Mouse (Mus musculus) layer of hippocampus, adult 2 months (tissue): Measurements from ENCODE around the gene Ttc30a1. TPM values are rescaled to one million over a fixed set of nuclear protein-coding genes. Genes with fewer than 3 reads are reported as not detected.
"Not testable (repeated sequence)": the region's sequence is repeated elsewhere in the genome, so short reads cannot be mapped to it uniquely, and the experiment has no call there.

Source experiments
- DNase-seq, 2 experiments: peaks; one replicate each; pipeline ENCODE4 v3.0.0; 2022; ENCODE audit warnings: low spot score in 2 of 2
- H3K27ac ChIP-seq: fragments of 200-600 bp; 2 replicates; pipeline ENCODE4 v1.8.1; 2022
- H3K4me3 ChIP-seq: fragments of 200-600 bp; 2 replicates; pipeline ENCODE4 v1.8.1; 2022; ENCODE audit warnings: mild to moderate bottlenecking
- CTCF ChIP-seq: fragments of 200-600 bp; conservative IDR thresholded peaks from 2 replicates; pipeline ENCODE4 v1.8.1; 2022; ENCODE audit warnings: antibody characterized with exemption, mild to moderate bottlenecking, moderate library complexity
- total RNA-seq, 2 experiments: library from RNA; stranded (reverse); gene quantifications; 2 replicates each; pipeline ENCODE4 v1.2.3; 2021

Ttc30a1 gene
- total RNA-seq, 2 experiments from 2014 or later = 3.3 to 3.7 TPM

GRCm38 (mm10) chr2:75994841-75995240, 13.1 kb upstream of the Ttc30a1 start:
- no peak overlapping the region for H3K4me3 ChIP-seq
- no peak for TF ChIP-seq CTCF
- DNase-seq = no peak
- H3K27ac ChIP-seq = no peak overlapping the region

- H3K27ac ChIP-seq = no peak overlapping the region
- H3K4me3 ChIP-seq = no peak overlapping the region
- TF ChIP-seq CTCF = no peak
- DNase-seq = no peak
These were observed 9.9 kb upstream of the Ttc30a1 start for GRCm38 (mm10) chr2:75991581-75992205.

GRCm38 (mm10) chr2:75990885-75991539, 9.2 kb upstream of the Ttc30a1 start:
- Histone ChIP-seq H3K27ac (no peak overlapping the region), H3K4me3 (no peak overlapping the region)
- peak; percentile 53 to 64 for DNase-seq
- peak; percentile 82 for TF ChIP-seq CTCF

GRCm38 (mm10) chr2:75989694-75990093, 7.9 kb upstream of the Ttc30a1 start:
- H3K4me3 ChIP-seq = no peak overlapping the region
- TF ChIP-seq CTCF = no peak
- DNase-seq = no peak
- no peak overlapping the region for H3K27ac ChIP-seq

DNA sequence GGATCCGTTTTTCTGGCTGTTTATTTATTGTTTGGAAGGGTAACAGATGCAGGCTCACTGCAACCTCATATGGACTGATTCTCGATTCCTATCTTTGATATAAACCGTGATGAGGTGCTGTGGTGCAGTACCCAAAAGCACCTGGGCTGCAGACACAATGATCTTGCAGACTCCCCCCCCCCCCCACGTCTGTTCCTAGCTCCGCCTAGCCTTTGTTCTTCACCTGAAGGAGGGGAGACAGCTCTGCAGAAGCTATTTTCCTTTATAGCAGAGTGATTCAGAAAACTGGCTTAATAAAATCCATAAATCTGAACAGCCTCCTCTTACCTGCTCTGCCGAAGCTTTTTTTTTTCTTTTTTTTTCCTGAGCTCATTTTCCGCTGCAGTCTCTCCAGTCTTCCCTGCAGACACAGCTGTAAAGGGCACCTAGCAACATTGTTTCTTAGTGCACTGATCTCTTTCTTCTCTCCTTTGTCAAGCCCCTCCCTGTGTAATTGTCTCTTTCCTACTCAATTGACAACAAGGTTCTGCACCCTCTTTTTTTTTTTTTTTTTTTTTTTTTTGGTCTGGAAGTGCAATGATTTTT, 7.1 kb upstream of the Ttc30a1 start:
- no peak overlapping the region; the same call in 1 of the 2 replicates for H3K4me3 ChIP-seq
- no peak for DNase-seq
- peak; percentile 10; the same call in 1 of the 2 replicates for TF ChIP-seq CTCF
- peak overlapping the region; percentile 73; the same call in 1 of the 2 replicates for H3K27ac ChIP-seq

DNA sequence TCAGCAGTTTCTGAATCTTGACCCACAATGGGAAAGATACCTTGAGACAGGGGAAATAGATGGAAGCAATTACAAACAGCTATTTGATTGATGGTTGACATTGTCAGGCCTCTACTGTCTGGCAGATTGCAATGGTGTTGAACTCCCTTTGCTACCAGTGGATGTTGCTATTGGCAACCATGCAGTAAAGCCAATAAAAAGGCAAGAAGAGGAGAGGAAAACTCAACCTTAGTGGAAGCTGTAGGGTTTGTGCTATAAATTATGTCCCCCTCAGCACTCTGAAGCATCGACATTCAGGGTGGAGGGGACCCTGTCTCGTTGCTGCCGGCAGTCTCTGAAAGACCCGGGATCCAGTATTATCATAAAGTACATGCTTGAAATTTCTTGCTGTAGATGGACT, 6.6 kb upstream of the Ttc30a1 start:
- no peak overlapping the region; the same call in 1 of the 2 replicates for H3K4me3 ChIP-seq
- H3K27ac ChIP-seq = peak overlapping the region; percentile 73; the same call in 1 of the 2 replicates
- DNase-seq = no peak
- TF ChIP-seq CTCF = no peak

DNA sequence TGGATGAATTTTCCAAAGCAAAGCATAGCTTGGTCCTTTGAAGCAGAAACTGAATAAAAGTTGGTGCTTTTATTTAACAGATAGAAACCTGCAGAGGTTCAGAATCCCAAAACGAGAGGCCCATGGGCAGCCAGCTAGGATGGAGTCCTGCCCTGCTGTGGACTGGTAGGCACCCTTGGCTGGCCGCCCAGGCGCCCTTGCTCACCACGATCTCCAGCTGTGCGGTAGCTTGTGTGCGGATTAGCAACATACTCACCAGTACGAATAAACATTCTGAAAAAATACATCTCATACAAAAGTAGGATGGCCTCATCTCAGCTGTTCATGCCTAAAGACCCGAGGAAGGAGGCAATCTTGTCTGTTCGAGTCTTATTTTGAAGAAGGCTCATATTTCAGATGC, 6.0 kb upstream of the Ttc30a1 start:
- TF ChIP-seq CTCF = no peak
- H3K4me3 ChIP-seq = no peak overlapping the region
- no peak for DNase-seq
- H3K27ac ChIP-seq = 0 out of 2 replicates have a peak overlapping the region, but pooled peaks have one; percentile 73

DNA sequence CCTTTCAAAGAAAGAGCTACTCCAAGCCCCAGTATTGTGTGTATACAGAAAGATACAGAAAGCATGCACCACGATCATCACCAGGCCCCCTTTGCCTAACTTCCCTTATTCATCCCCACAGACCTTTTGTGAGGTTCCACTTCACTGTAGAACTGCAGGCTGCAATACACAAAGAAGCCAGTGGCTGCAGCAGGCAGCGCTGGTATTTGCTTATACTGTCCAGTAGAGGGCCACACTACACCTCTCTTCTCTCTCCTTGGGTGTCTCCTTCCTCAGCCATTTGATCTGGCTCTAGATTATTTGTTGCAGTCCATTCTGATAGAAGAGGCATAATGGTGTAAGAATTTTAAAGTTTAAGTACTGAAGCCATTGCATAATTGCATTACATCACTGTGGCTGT, 3.4 kb upstream of the Ttc30a1 start:
- TF ChIP-seq CTCF = peak; percentile 99; the same call in 1 of the 2 replicates
- DNase-seq = peak; percentile 65 to 81
- Histone ChIP-seq H3K4me3 (no peak overlapping the region), H3K27ac (no peak overlapping the region)

DNA sequence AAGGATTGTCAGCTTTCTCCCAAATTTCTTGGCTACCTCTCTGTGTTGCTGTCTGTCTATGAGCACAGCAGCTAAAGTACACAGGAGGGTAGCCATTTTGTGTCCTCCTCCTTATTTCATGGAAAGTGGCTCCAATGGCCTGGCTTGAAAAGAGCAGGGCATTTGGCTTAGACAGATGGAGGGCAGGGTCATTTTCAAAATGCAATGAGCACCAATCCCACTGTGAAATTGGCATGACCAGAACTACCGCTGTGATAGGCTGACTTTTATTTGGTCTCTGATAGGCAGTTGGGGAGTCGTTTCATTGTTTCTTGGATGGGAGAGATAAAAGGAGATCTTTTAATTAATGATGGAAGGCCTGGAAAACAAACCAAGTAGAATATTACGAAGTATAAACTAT, 2.1 kb upstream of the Ttc30a1 start:
- DNase-seq = no peak
- no peak for TF ChIP-seq CTCF
- Histone ChIP-seq H3K4me3 (no peak overlapping the region), H3K27ac (no peak overlapping the region)

GRCm38 (mm10) chr2:75983091-75983490, 1.3 kb upstream of the Ttc30a1 start:
- TF ChIP-seq CTCF = no peak
- H3K27ac ChIP-seq = no peak overlapping the region
- H3K4me3 ChIP-seq = no peak overlapping the region
- no peak for DNase-seq

DNA sequence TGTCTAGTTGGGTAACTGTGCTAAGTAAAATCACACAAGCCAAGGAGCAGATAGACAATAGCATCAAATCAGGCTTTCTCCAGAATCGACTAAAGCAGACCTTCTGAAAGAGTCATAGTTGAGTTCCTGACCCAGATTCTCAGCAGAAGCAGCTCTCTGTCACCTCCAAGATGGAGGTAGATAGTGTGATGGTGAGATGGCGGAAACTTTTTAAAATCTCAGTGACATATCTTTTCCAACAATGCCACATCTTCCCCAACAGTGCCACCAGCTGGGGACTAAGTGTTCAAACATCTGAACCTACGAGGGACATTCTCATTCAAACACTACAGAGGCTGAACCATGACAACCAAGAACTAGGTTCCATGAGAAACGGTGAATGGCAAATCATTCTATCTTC, 859 bp upstream of the Ttc30a1 start:
- Histone ChIP-seq H3K4me3 (no peak overlapping the region), H3K27ac (no peak overlapping the region)
- DNase-seq = no peak
- no peak; the same call in 1 of the 2 replicates for TF ChIP-seq CTCF

DNA sequence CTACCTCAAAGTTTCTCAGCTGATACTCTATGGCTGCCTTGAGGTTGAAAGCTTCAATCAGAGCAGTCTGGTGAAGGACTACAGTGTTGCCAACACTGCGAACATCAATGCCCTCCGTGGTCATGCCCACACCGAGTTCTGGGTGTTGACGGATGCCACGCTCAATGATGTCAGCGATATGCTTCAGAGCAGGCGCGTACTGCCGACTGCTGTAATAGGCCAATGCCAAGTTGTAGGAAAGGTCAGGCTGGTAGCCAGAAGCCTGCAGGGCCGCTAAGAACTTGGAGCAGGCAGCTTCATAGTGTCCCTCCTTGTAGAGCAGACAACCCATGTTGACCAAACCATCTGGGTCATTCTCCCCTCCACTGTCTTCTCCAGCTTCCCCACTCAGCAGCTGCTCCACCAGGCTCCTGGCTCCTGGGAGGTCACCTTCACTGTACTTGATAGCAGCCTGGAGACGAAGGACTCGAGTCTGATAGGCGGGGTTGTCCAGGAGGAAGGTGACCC, 781 bp downstream of the Ttc30a1 start:
- H3K4me3 ChIP-seq = peak overlapping the region; percentile 72; the same call in 1 of the 2 replicates
- H3K27ac ChIP-seq, DNase-seq: not testable (repeated sequence)

- not testable (repeated sequence) for H3K4me3 ChIP-seq, DNase-seq, H3K27ac ChIP-seq
These were observed 3.9 kb downstream of the Ttc30a1 start, which contains the start of gene Ttc30a2 for GRCm38 (mm10) chr2:75977752-75978368. TSS of gene Ttc30a2 (minus strand) at chr2:75978170.

- H3K4me3 ChIP-seq, H3K27ac ChIP-seq, DNase-seq: not testable (repeated sequence)
These were observed 5.7 kb downstream of the Ttc30a1 start for GRCm38 (mm10) chr2:75976070-75976469.
